ENCODE assay signal across 13 mouse cellular contexts in genomic region chr9:34423062-34423461, GRCm38 (mm10).
"Had no signal": no experiment of that assay in that cellular context is flagged by ENCODE, and none has a peak within 500 bp of the region (broad histone marks: within the 10 kb centered on the region; RNA-seq: fewer than 3 reads in every experiment).

No protein-coding gene starts in this region.

- H3K9me3 ChIP-seq: midbrain, embryonic 12.5 days; neural tube, embryonic 13.5 days had no signal

- H3K4me3 ChIP-seq: midbrain, embryonic 12.5 days; neural tube, embryonic 13.5 days had no signal

- H3K4me1 ChIP-seq: midbrain, embryonic 12.5 days had no signal

- H3K4me2 ChIP-seq: midbrain, embryonic 12.5 days; neural tube, embryonic 13.5 days had no signal

- H3K9ac ChIP-seq: liver, embryonic 14.5 days; midbrain, embryonic 12.5 days; neural tube, embryonic 13.5 days had no signal

- H3K27ac ChIP-seq: liver, embryonic 14.5 days; midbrain, embryonic 12.5 days; neural tube, embryonic 13.5 days; stomach, postnatal 0 days had no signal

- ATAC-seq: midbrain, embryonic 16.5 days had no signal

- H3K27me3 ChIP-seq: midbrain, embryonic 12.5 days; neural tube, embryonic 13.5 days had no signal

- DNase-seq: kidney, adult 8-10 months; kidney, postnatal 25 days; layer of hippocampus, adult 9-11 months; liver; lung, adult 18-20 months; right cerebral cortex, adult 18-20 months; right cerebral cortex, postnatal 25 days; thymus, postnatal 4 days had no signal

- H3K36me3 ChIP-seq: midbrain, embryonic 12.5 days; neural tube, embryonic 13.5 days had no signal
